Mouse (Mus musculus) left cerebral cortex, adult 6 months (tissue): Measurements from ENCODE around the gene Impdh2. TPM values are rescaled to one million over a fixed set of nuclear protein-coding genes. Genes with fewer than 3 reads are reported as not detected.

ENCODE experiments used
- long read RNA-seq, 2 experiments: library from polyadenylated mRNA; unstranded; transcript quantifications; one replicate each; pipeline ENCODE4 v2.0.0; 2019 to 2020
- polyA plus RNA-seq: library from polyadenylated mRNA; unstranded; fragments of <200 nt; fragmentation: Nextera tagmentation; gene quantifications from 2 replicates; pipeline ENCODE4 v1.2.3, GENCODE M21; 2021

Gene Impdh2
- 54.1 and 56.5 TPM in 2 replicates for polyA plus RNA-seq
- long read RNA-seq, experiment 1, transcript Impdh2-201 (14 exons, 1,858 nt) = major isoform, 278 of 322 reads
- long read RNA-seq, experiment 1, partial matches to known transcripts = 9 of 322 reads
- long read RNA-seq, experiment 1, other reads (novel, unspliced or antisense) = 35 of 322 reads
- long read RNA-seq, experiment 2, transcript Impdh2-201 (14 exons, 1,858 nt) = major isoform, 51 of 70 reads
- long read RNA-seq, experiment 2, partial matches to known transcripts = 10 of 70 reads
- long read RNA-seq, experiment 2, other reads (novel, unspliced or antisense) = 9 of 70 reads

GRCm38 (mm10) chr9:108560227-108560841 is at the start of gene Impdh2:
Gene Impdh2, plus strand, starts transcription at chr9:108560286.

GRCm38 (mm10) chr9:108516380-108517251 is 43.5 kb upstream of the Impdh2 start, which contains the start of gene Qrich1:
Gene Qrich1, plus strand, starts transcription at chr9:108516806.

GRCm38 (mm10) chr9:108566815-108567776 is 7.0 kb downstream of the Impdh2 start, which contains the start of gene Ndufaf3:
Gene Ndufaf3, minus strand, starts transcription at chr9:108567434.

GRCm38 (mm10) chr9:108569381-108570206 is 9.5 kb downstream of the Impdh2 start, which contains the start of gene Dalrd3:
Gene Dalrd3, plus strand, starts transcription at chr9:108569886.

GRCm38 (mm10) chr9:108578545-108579343 is 18.7 kb downstream of the Impdh2 start, which contains the start of gene Wdr6:
Gene Wdr6, minus strand, starts transcription at chr9:108578739.

GRCm38 (mm10) chr9:108596998-108597764 is 37.1 kb downstream of the Impdh2 start, which contains the start of gene P4htm:
Gene P4htm, minus strand, starts transcription at chr9:108597667.

Other genes starting within 250 kb of the Impdh2 start
- 175 and 176 TPM in 2 replicates for gene Gpx1, start 221.4 kb upstream of the Impdh2 start, polyA plus RNA-seq
- gene Usp4, start 212.4 kb upstream of the Impdh2 start, polyA plus RNA-seq = 37.5 and 44.5 TPM in 2 replicates
- 0.23 and 0.31 TPM in 2 replicates for gene 1700102P08Rik, start 167.5 kb upstream of the Impdh2 start, polyA plus RNA-seq
- 0.20 TPM in 2 replicates for gene Ccdc36, start 131.8 kb upstream of the Impdh2 start, polyA plus RNA-seq
- gene BC048562, start 123.8 kb upstream of the Impdh2 start, polyA plus RNA-seq = not detected in 2 replicates
- 20.5 and 20.9 TPM in 2 replicates for gene Ccdc71, start 99.8 kb upstream of the Impdh2 start, polyA plus RNA-seq
- 17.6 and 22.8 TPM in 2 replicates for gene Klhdc8b, start 98.7 kb upstream of the Impdh2 start, polyA plus RNA-seq
- gene Lamb2, start 80.5 kb upstream of the Impdh2 start, polyA plus RNA-seq = 3.7 and 4.3 TPM in 2 replicates
- gene Usp19, start 69.7 kb upstream of the Impdh2 start, polyA plus RNA-seq = 12.0 and 22.8 TPM in 2 replicates
- 48.3 and 58.7 TPM in 2 replicates for gene Qars, start 52.6 kb upstream of the Impdh2 start, polyA plus RNA-seq
- gene Qrich1, start 43.5 kb upstream of the Impdh2 start, polyA plus RNA-seq = 60.6 and 69.0 TPM in 2 replicates
- 130 and 156 TPM in 2 replicates for gene Ndufaf3, start 7.1 kb downstream of the Impdh2 start, polyA plus RNA-seq
- gene Dalrd3, start 9.6 kb downstream of the Impdh2 start, polyA plus RNA-seq = 79.3 and 89.5 TPM in 2 replicates
- gene Wdr6, start 18.5 kb downstream of the Impdh2 start, polyA plus RNA-seq = 34.9 and 43.3 TPM in 2 replicates
- 125 and 139 TPM in 2 replicates for gene P4htm, start 37.4 kb downstream of the Impdh2 start, polyA plus RNA-seq
- 16.5 and 22.1 TPM in 2 replicates for gene Arih2, start 89.1 kb downstream of the Impdh2 start, polyA plus RNA-seq
- gene Slc25a20, start 101.8 kb downstream of the Impdh2 start, polyA plus RNA-seq = 8.5 and 11.6 TPM in 2 replicates
- 7.0 and 16.0 TPM in 2 replicates for gene Prkar2a, start 129.0 kb downstream of the Impdh2 start, polyA plus RNA-seq
- 22.3 and 29.4 TPM in 2 replicates for gene Ip6k2, start 223.5 kb downstream of the Impdh2 start, polyA plus RNA-seq
- 39.1 and 47.3 TPM in 2 replicates for gene Nckipsd, start 248.1 kb downstream of the Impdh2 start, polyA plus RNA-seq